Mouse (Mus musculus) gastrocnemius, postnatal 25 days (tissue): ENCODE measurements around the gene Josd2. TPM values are rescaled to one million over a fixed set of nuclear protein-coding genes. Genes with fewer than 3 reads are reported as not detected.

Experiments
- DNase-seq: peaks from one replicate; pipeline ENCODE4 v3.0.0; 2022
- microRNA-seq, 2 experiments: library from miRNA; unstranded; fragments of <30 nt; microRNA quantifications; one replicate each; pipeline ENCODE4 v1.2.0; 2021; ENCODE audit warnings: borderline replicate concordance in 2 of 2
- total RNA-seq, 2 experiments: library from RNA; stranded (reverse); gene quantifications; 1 replicate in 1 of 2; 2 replicates in 1 of 2; pipeline ENCODE4 v1.2.3; 2021

Josd2 gene
- total RNA-seq, 2 experiments from 2014 or later: 62.8 to 69.1 TPM

DNA sequence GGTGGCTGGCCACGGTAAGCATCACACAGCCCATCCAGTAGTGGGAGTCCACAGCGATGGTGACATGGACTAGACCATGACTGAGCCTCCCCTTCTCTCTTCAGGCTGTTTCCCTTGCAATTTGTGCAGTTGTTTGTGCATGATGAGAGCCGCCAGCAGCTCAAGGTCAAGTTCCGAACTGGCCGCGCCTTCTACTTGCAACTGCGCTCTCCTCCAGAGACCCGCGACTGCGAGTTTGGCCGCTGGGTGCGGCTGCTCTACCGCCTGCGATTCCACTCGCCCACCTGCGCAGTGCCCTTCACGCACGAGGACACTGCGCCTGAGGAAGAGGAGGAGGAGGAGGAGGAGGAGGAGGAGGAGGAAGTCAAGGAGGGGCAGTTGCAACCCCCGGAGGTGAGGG lies 32.3 kb downstream of the Josd2 start:
- no peak for DNase-seq

DNA sequence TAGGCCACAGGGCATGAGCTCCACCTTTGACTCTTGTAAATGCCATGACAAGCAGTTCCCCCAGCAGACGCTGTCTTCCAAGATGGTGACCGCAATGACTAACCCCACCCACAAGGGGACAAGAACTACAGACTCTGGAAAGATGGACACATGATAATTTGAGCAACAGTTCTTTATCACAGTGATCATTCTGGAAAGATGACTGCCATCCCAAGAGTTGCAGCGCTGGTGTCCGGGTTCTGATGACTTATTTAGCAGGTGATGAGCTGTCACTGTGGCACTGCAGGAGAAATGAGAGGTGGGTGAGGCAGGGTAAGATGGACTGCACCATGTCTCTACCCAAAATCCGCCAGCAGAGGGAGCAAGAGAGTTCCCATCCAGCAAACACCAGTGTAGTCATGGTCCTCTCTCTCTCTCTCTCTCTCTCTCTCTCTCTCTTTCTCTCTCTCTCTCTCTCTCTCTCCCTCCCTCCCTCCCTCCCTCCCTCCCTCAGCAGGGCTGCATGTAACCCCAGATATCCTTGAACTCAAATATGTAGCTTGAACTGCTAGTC lies 33.9 kb downstream of the Josd2 start:
- DNase-seq: no peak

DNA sequence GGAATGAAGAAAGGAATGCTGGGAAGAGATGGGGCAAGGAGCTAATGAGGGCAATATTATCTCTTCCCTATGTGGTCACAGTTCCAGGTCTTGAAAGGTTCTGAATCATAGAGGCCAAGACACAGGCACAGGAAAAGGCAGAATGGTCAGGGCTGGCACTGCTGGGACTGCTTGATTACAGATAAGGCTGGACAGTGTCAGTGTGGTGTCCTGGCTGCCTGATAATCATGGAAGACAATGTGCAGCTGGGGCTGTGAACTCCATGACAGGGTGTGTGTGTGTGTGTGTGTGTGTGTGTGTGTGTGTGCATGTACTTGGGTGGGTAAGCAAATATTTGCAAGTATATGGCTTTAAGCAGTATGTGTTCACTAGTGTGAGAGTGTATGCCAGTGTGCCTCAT lies 39.7 kb downstream of the Josd2 start:
- DNase-seq: no peak

DNA sequence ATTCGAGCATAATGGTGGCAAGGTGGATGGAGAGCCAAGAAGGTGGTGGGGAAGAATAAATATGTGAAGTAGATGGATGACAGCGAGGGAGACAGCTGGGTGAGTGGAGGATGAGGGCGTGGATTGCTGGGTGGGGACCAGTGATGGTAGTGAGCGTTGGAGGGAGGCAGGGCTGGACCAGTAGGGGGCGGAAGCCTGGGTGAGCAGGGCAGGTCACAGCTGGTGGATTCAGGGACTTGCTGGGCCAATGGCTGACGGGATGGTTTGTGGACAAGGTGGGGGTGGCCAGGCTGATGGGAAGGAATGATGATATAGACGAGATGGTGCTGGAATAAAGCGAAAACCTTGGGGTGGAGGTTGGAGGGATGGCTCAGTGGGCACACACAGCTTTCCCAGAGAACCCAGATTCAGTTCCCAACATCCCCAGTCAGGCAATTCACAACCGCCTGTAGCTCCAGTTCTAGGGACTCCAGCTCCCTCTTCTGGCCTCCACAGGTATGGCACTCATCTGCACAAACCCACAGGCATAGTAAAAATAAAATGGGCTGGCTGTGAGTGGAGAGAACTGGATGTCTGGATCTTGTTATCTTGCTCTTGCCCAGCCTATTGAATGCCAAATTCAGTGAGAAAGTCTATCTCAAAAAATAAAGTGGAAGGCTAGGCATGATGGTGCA lies 51.6 kb downstream of the Josd2 start:
- no peak for DNase-seq

DNA sequence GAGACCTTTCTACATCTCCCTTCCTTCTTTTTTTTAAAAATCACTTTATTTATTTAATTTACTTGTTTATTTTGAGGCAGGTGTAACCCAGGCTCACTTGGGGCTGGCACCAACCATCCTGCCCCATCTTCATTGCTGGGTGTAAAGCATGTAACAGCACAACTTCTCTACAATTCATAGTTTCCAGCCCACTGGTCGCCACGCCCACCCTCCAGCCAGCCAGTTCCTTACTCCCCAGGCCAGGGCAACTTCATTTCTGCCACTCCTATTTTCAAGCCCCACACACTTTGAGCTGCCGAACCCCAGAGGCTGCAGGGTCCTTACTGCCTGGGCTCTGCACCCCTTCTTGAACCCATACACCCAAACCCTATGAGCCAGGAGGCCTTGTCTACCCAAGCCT lies 53.2 kb downstream of the Josd2 start:
- no peak for DNase-seq

Small RNAs within 50 kb of the gene (microRNA-seq; reads per million reads assigned to microRNA genes)
- gene Mir7052: 0 to 0.26 reads per million in 2 experiments

Other genes starting within 250 kb of the Josd2 start
- not detected for gene Klk1, start 242.6 kb upstream of the Josd2 start, total RNA-seq
- not detected for gene Gm36864, start 231.8 kb upstream of the Josd2 start, total RNA-seq
- gene 1700028J19Rik, start 221.3 kb upstream of the Josd2 start, total RNA-seq: under 1 TPM; 0.36 to 0.43 TPM
- gene 2410002F23Rik, start 221.3 kb upstream of the Josd2 start, total RNA-seq: 1 to 10 TPM; 6.1 to 8.0 TPM
- not detected for gene Acp4, start 210.6 kb upstream of the Josd2 start, total RNA-seq
- not detected for gene Gm15517, start 206.5 kb upstream of the Josd2 start, total RNA-seq
- 1 to 10 TPM; 1.9 to 2.6 TPM for gene Clec11a, start 161.1 kb upstream of the Josd2 start, total RNA-seq
- gene Shank1, start 157.7 kb upstream of the Josd2 start, total RNA-seq: under 1 TPM; 0.49 to 0.54 TPM
- gene Syt3, start 83.9 kb upstream of the Josd2 start, total RNA-seq: 1 to 10 TPM; 1.1 to 1.8 TPM
- not detected for gene 1700008O03Rik, start 82.2 kb upstream of the Josd2 start, total RNA-seq
- under 1 TPM; 0.24 to 0.43 TPM for gene Lrrc4b, start 39.0 kb upstream of the Josd2 start, total RNA-seq
- not detected for gene Aspdh, start 2.6 kb upstream of the Josd2 start, total RNA-seq
- gene Emc10, start 28.5 kb downstream of the Josd2 start, total RNA-seq: 10 to 100 TPM; 41.4 to 53.2 TPM
- gene Fam71e1, start 28.6 kb downstream of the Josd2 start, total RNA-seq: 1 to 10 TPM; 2.5 to 2.9 TPM
- gene Mybpc2, start 56.7 kb downstream of the Josd2 start, total RNA-seq: 1,000 to 10,000 TPM; 3,676 to 4,447 TPM
- gene Spib, start 64.1 kb downstream of the Josd2 start, total RNA-seq: under 1 TPM in 1 of 2 experiments, not detected in 1; 0.24 TPM
- 1 to 10 TPM; 4.7 to 5.2 TPM for gene Pold1, start 80.9 kb downstream of the Josd2 start, total RNA-seq
- gene Nr1h2, start 86.0 kb downstream of the Josd2 start, total RNA-seq: 10 to 100 TPM; 27.0 to 29.3 TPM
- under 1 TPM in 1 of 2 experiments, not detected in 1; 0.16 TPM for gene Napsa, start 104.4 kb downstream of the Josd2 start, total RNA-seq
- gene Kcnc3, start 122.7 kb downstream of the Josd2 start, total RNA-seq: 1 to 10 TPM; 4.3 to 4.8 TPM
- gene Myh14, start 202.9 kb downstream of the Josd2 start, total RNA-seq: 10 to 100 TPM; 23.0 to 24.7 TPM
- gene Izumo2, start 240.8 kb downstream of the Josd2 start, total RNA-seq: not detected